Mouse (Mus musculus) gastrocnemius, postnatal 10 days (tissue): Measurements from ENCODE around the gene Gja3. TPM values are rescaled to one million over a fixed set of nuclear protein-coding genes. Genes with fewer than 3 reads are reported as not detected.
"Not testable (repeated sequence)": the region's sequence is repeated elsewhere in the genome, so short reads cannot be mapped to it uniquely, and the experiment has no call there.

ENCODE experiments used
- DNase-seq: peaks from one replicate; pipeline ENCODE4 v3.0.0; 2021; ENCODE audit warnings: mixed read lengths
- total RNA-seq, 2 experiments: library from RNA; stranded (reverse); gene quantifications; 2 replicates each; pipeline ENCODE4 v1.2.3; 2021

Gene Gja3
- total RNA-seq, 2 experiments from 2014 or later = 5.3 to 6.7 TPM

- no peak for DNase-seq
Measured at GRCm38 (mm10) chr14:57034926-57035498, 22.9 kb downstream of the Gja3 start.

- no peak for DNase-seq
Measured at GRCm38 (mm10) chr14:57034135-57034534, 23.8 kb downstream of the Gja3 start.

GRCm38 (mm10) chr14:57032850-57033249 lies 25.1 kb downstream of the Gja3 start:
- no peak for DNase-seq

- no peak for DNase-seq
Measured at GRCm38 (mm10) chr14:57018436-57018835, 39.5 kb downstream of the Gja3 start.

- DNase-seq = not testable (repeated sequence)
Measured at GRCm38 (mm10) chr14:57016806-57017205, 41.1 kb downstream of the Gja3 start.

GRCm38 (mm10) chr14:56988621-56989020 lies 69.3 kb downstream of the Gja3 start:
- DNase-seq = no peak

Other genes with a start within 250 kb of the Gja3 start
- 10 to 100 TPM; 18.9 to 24.3 TPM for gene Zmym5, start 246.4 kb downstream of the Gja3 start, total RNA-seq
- 10 to 100 TPM; 36.9 to 43.6 TPM for gene Zmym2, start 171.4 kb downstream of the Gja3 start, total RNA-seq
- gene Gjb2, start 46.6 kb upstream of the Gja3 start, total RNA-seq = under 1 TPM; 0.31 to 0.95 TPM
- not detected for gene Gm4491, start 57.8 kb upstream of the Gja3 start, total RNA-seq
- gene Gjb6, start 75.5 kb upstream of the Gja3 start, total RNA-seq = under 1 TPM in 1 of 2 experiments, not detected in 1; 0.16 TPM